Mouse (Mus musculus) brain, embryonic 14.5 days (tissue): ENCODE results near the gene Lyst.

Experiments used
- CTCF ChIP-seq: fragments of 200-500 bp; IDR thresholded peaks from 2 replicates; pipeline ENCODE4 v1.5.1; 2012; ENCODE audit warnings: inconsistent platforms, mild to moderate bottlenecking, moderate library complexity, borderline replicate concordance; ENCODE audit not compliant: insufficient read depth, insufficient read length; ENCODE audit errors: extremely low read depth
- POLR2A ChIP-seq: fragments of 200-500 bp; IDR thresholded peaks from 2 replicates; pipeline ENCODE4 v1.6.1; 2012; ENCODE audit warnings: mild to moderate bottlenecking, inconsistent platforms, borderline replicate concordance; ENCODE audit not compliant: poor library complexity, insufficient read depth, insufficient read length, severe bottlenecking; ENCODE audit errors: extremely low read depth

DNA sequence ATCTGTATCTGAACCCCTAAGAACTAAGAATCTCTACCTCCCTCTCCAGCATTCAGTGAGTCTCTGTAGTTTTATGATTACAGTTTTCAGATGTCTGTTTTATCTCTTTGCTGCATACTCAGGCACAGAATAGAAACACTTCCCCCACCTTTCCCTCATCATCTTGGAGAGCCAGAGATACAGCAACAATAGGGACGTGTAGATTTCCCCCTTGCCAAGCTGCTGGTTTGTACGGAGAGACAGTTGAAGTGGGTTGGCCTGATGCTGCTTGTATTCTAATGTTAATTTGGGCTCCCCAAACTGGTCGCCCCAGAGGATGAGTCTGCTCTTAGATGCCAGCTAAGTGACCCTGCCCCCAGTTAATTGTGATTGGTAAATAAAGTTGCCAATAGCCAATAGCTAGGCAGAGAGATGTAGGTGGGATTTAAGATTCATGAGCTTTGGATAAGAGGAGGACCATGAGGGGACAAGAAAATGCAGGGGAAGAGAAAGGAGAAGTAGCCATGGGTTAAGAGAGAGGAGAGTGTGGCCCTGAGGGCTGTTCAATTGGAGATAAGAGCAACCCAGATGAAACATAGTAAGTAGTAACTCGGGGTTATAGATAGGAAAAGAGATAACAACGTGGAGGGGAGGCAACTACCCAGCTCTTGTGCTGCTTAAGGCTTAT lies 205.1 kb downstream of the Lyst start:
- TF ChIP-seq CTCF = no peak
- TF ChIP-seq POLR2A = no peak
